Mouse (Mus musculus) midbrain, embryonic 13.5 days (tissue): ENCODE data around the gene Homer3. TPM values are rescaled to one million over a fixed set of nuclear protein-coding genes. Genes with fewer than 3 reads are reported as not detected.

Experiments used
- ATAC-seq: fragments of 200-750 bp; cut with Nextera tagmentation; 2 replicates; pipeline ENCODE4 v1.8.0; 2017; ENCODE audit warnings: mild to moderate bottlenecking, moderate TSS enrichment, moderate library complexity
- H3K27ac ChIP-seq: fragments of 300-500 bp; sonication (generic); 2 replicates; pipeline ENCODE4 v1.5.1; 2015; ENCODE audit warnings: inconsistent platforms, mild to moderate bottlenecking, moderate library complexity
- H3K27me3 ChIP-seq: fragments of 300-500 bp; sonication (generic); 2 replicates; pipeline ENCODE4 v1.6.1; 2015; ENCODE audit warnings: mild to moderate bottlenecking, inconsistent platforms
- H3K36me3 ChIP-seq: fragments of 300-500 bp; sonication (generic); 2 replicates; pipeline ENCODE4 v1.6.1; 2015; ENCODE audit warnings: mild to moderate bottlenecking, inconsistent platforms
- H3K4me1 ChIP-seq: fragments of 300-500 bp; sonication (generic); replicated peaks from 2 replicates; pipeline ENCODE4 v1.6.1; 2015; ENCODE audit warnings: inconsistent platforms
- H3K4me2 ChIP-seq: fragments of 300-500 bp; sonication (generic); replicated peaks from 2 replicates; pipeline ENCODE4 v1.6.1; 2015; ENCODE audit warnings: moderate library complexity, mild to moderate bottlenecking, inconsistent platforms
- H3K4me3 ChIP-seq: fragments of 300-500 bp; sonication (generic); replicated peaks from 2 replicates; pipeline ENCODE4 v1.5.1; 2015; ENCODE audit warnings: mild to moderate bottlenecking, inconsistent platforms
- H3K9ac ChIP-seq: fragments of 300-500 bp; sonication (generic); replicated peaks from 2 replicates; pipeline ENCODE4 v1.6.1; 2015; ENCODE audit warnings: mild to moderate bottlenecking, inconsistent platforms
- H3K9me3 ChIP-seq: fragments of 300-500 bp; sonication (generic); 2 replicates; pipeline ENCODE4 v1.6.1; 2016; ENCODE audit warnings: mild to moderate bottlenecking, inconsistent platforms
- WGBS: fragments of 180-500 bp; shearing (Covaris S2); methylation state at CpG from one replicate; pipeline ENCODE4 v1.1.7; 2015; 5-methylcytosine and 5-hydroxymethylcytosine counted together
- polyA plus RNA-seq: library from polyadenylated mRNA; unstranded; fragments of >200 nt; fragmentation: Nextera tagmentation; extraction: Ambion mirVana; gene quantifications from 2 replicates; pipeline ENCODE4 v1.2.1, GENCODE M21; 2015

Gene Homer3
- polyA plus RNA-seq = 57.7 and 61.5 TPM in 2 replicates

DNA sequence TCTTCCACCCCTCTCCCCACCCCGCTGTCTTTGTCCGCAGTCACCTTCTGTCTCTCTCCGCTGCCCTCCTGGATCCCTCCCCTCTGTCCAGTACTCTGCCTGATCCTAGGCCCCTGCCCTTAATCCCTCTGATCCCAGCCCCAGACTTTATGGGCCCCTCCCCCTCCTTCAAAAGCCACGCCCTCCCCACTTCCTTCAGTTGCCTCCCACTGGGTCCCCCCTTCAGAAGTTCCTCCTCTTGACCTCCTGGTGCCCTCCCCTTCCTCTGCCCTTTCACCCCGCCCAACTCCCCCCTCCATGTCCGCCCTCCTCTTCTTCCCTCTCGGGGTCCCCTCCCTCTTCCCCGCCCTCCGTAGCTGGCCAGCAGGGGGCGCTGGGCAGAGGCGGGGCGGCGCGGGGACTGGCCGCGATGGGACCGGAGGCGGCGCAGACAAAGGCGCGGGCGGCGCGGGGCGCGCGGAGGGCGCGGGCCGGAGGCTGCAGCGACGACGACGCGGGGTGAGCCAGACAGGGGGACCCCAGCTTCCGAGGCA is at the start of gene Homer3:
TSS of gene Homer3 (plus strand) at position 225 of the 533 bp plus-strand sequence.
- peak within 1 kb of the TSS; percentile 88 for H3K4me2 ChIP-seq
- peaks cover 22% of the 10 kb centered on the region for H3K4me1 ChIP-seq
- peak within 1 kb of the TSS; percentile 72 for H3K27ac ChIP-seq
- peak within 1 kb of the TSS; percentile 93 for H3K9ac ChIP-seq
- H3K27me3 ChIP-seq = no peaks in the 10 kb centered on the region
- H3K36me3 ChIP-seq = peaks cover 30% of the 10 kb centered on the region
- H3K9me3 ChIP-seq = no peaks in the 10 kb centered on the region
- ATAC-seq = peak; percentile 88
- H3K4me3 ChIP-seq = peak within 1 kb of the TSS; percentile 90
- WGBS = 1% methylated on average over 36 of the region's 36 CpGs

GRCm38 (mm10) chr8:70233606-70234005 is 49.0 kb upstream of the Homer3 start:
- peak overlapping the region; percentile 78 for H3K4me3 ChIP-seq
- peak; percentile 48 for ATAC-seq
- peak overlapping the region; percentile 91 for H3K4me2 ChIP-seq
- WGBS = 7% methylated on average over 13 of the region's 13 CpGs
- H3K9ac ChIP-seq = peak overlapping the region; percentile 89
- peaks cover 41% of the 10 kb centered on the region for H3K4me1 ChIP-seq
- peaks cover 49% of the 10 kb centered on the region for H3K36me3 ChIP-seq
- H3K9me3 ChIP-seq = no peaks in the 10 kb centered on the region
- peak overlapping the region; percentile 94 for H3K27ac ChIP-seq
- no peaks in the 10 kb centered on the region for H3K27me3 ChIP-seq

DNA sequence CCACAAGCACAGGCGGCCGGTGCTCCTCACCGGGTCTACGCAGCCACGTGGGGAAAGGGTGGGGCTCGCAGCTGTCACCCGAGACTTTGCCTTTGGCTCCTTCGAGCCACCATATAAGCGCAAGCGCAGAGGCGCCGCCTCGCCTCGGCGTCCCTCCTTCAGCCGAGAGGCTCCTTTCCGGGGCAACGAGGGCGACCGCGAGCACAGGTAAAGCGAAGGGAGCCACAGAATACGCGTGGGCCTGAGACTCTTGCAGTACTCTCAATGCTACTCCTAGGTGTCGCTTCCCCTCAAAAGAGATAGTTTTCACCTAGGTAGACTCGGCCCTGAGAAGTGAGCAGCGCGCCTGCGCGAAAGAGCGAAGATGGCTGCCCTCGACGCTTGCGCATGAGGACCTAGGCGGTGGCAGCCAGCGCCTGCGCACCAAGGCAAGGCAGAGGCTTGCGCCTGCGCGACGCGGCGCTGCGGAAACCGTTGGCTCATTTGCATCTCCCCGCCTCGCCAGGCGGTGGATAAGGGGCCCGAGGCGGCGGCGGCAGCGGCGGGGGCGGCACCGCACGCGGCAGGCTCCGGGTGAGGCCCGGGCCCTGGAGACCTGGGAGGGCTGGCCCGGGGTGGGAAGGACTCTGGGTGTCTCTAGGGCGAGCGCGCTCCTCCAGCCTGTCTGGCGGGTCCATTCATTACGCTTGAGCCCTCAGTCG is 48.4 kb upstream of the Homer3 start, which contains the start of the genes Sugp2 and Armc6:
TSS of gene Sugp2 (plus strand) at position 147 of the 701 bp plus-strand sequence.
TSS of gene Armc6 (minus strand) at position 387 of the 701 bp plus-strand sequence.
- H3K4me2 ChIP-seq = peak within 1 kb of the TSS; percentile 91
- H3K4me1 ChIP-seq = peaks cover 41% of the 10 kb centered on the region
- H3K9ac ChIP-seq = peak within 1 kb of the TSS; percentile 89
- peak within 1 kb of the TSS; percentile 94 for H3K27ac ChIP-seq
- ATAC-seq = peak; percentile 96
- WGBS = under 1% methylated on average over 66 of the region's 67 CpGs
- peaks cover 49% of the 10 kb centered on the region for H3K36me3 ChIP-seq
- H3K27me3 ChIP-seq = no peaks in the 10 kb centered on the region
- no peaks in the 10 kb centered on the region for H3K9me3 ChIP-seq
- H3K4me3 ChIP-seq = peak within 1 kb of the TSS; percentile 78

DNA sequence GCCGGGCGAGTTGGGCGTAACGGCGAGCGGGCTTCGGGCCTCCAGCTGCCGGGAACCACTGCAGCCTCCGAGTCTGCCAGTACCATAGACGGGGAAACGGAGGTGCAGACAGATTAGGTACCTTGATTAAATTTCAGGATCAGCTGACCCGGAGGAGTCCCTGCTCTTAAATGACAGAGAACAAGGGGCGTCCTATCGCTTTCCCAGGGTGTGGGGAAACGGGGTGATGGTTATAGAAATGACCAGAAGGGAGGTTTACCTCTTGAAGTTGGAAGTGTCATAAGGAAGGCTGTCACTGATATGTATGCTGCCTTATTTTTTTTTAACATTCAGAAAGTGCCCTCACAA is 47.9 kb upstream of the Homer3 start:
- ATAC-seq = no peak
- H3K27me3 ChIP-seq = no peaks in the 10 kb centered on the region
- H3K4me2 ChIP-seq = peak overlapping the region; percentile 91
- no peaks in the 10 kb centered on the region for H3K9me3 ChIP-seq
- peak overlapping the region; percentile 94 for H3K27ac ChIP-seq
- H3K4me1 ChIP-seq = peaks cover 41% of the 10 kb centered on the region
- peak overlapping the region; percentile 89 for H3K9ac ChIP-seq
- 0% methylated on average over 15 of the region's 15 CpGs for WGBS
- H3K4me3 ChIP-seq = peak overlapping the region; percentile 78
- peaks cover 48% of the 10 kb centered on the region for H3K36me3 ChIP-seq

DNA sequence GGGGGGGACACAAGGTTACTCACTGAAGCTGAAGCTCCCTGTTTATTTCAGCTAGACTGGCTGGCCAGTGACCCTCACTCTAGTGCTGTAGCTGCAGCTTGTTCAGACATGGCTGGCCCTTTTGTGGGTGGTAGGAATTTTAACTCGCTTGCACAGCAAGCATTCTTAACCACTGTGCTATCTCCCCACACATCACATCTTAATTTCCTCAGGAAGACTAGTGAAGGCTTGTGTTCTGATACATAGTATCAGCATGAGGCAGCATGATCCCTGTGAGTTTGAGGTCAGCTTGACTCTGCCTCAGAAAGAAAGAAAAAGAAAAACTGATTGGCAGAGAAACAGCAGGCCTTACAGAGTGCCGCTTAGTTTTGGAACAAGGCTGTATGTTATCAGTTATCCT is 44.8 kb upstream of the Homer3 start:
- WGBS = 92% methylated on average over 2 of the region's 2 CpGs
- H3K9ac ChIP-seq = 0 out of 2 replicates have a peak overlapping the region, but pooled peaks have one; percentile 23
- H3K9me3 ChIP-seq = no peaks in the 10 kb centered on the region
- no peaks in the 10 kb centered on the region for H3K27me3 ChIP-seq
- H3K4me1 ChIP-seq = peaks cover 34% of the 10 kb centered on the region
- no peak for ATAC-seq
- H3K27ac ChIP-seq = no peak overlapping the region
- H3K36me3 ChIP-seq = peaks cover 64% of the 10 kb centered on the region
- H3K4me3 ChIP-seq = no peak overlapping the region
- no peak overlapping the region for H3K4me2 ChIP-seq

- Histone ChIP-seq H3K4me2 (no peak overlapping the region), H3K27me3 (no peaks in the 10 kb centered on the region), H3K4me3 (no peak overlapping the region), H3K36me3 (peaks cover 78% of the 10 kb centered on the region), H3K27ac (no peak overlapping the region), H3K9me3 (no peaks in the 10 kb centered on the region), H3K4me1 (peaks cover 32% of the 10 kb centered on the region), H3K9ac (no peak overlapping the region)
- no peak for ATAC-seq
- whole genome bisulfite sequencing = 92% methylated on average over 5 of the region's 5 CpGs
Measured at GRCm38 (mm10) chr8:70240642-70241041, 42.0 kb upstream of the Homer3 start.

- Histone ChIP-seq H3K4me3 (no peak overlapping the region), H3K9ac (no peak overlapping the region), H3K36me3 (peaks cover 85% of the 10 kb centered on the region), H3K4me1 (peaks cover 39% of the 10 kb centered on the region), H3K9me3 (no peaks in the 10 kb centered on the region), H3K27me3 (no peaks in the 10 kb centered on the region), H3K4me2 (no peak overlapping the region), H3K27ac (no peak overlapping the region)
- WGBS = 95% methylated on average over 6 of the region's 6 CpGs
- no peak for ATAC-seq
Measured at GRCm38 (mm10) chr8:70246622-70247021, 36.0 kb upstream of the Homer3 start.

- Histone ChIP-seq H3K27me3 (no peaks in the 10 kb centered on the region), H3K9ac (no peak overlapping the region), H3K4me1 (peaks cover 39% of the 10 kb centered on the region), H3K4me3 (no peak overlapping the region), H3K36me3 (peaks cover 85% of the 10 kb centered on the region), H3K27ac (no peak overlapping the region), H3K9me3 (no peaks in the 10 kb centered on the region), H3K4me2 (no peak overlapping the region)
- WGBS = 68% methylated on average over 3 of the region's 3 CpGs
- ATAC-seq = peak; percentile 34; the same call in 1 of the 2 replicates
Measured at GRCm38 (mm10) chr8:70247841-70248240, 34.8 kb upstream of the Homer3 start.

DNA sequence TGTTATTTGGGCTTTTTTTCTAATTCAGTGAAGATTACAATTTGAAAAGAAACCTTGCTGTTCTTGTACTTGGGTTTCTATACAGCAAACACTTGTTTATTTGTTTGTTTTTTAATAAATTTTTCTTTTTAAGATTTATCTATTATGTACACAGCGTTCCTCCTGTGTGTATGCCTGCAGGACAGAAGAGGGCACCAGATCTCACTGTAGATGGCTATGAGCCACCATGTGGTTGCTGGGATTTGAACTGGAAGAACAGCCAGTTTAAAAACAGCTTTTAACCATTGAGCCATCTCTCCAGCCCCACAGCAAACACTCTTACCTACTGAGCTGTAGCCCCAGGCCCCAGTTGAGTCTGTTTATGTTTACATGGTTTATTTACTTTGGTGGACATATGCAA is 28.0 kb upstream of the Homer3 start:
- no peak overlapping the region for H3K4me2 ChIP-seq
- no peaks in the 10 kb centered on the region for H3K9me3 ChIP-seq
- peaks cover 100% of the 10 kb centered on the region for H3K36me3 ChIP-seq
- no peaks in the 10 kb centered on the region for H3K4me1 ChIP-seq
- ATAC-seq = no peak
- no peak overlapping the region for H3K4me3 ChIP-seq
- 94% methylated on average over 1 of the region's 1 CpGs for WGBS
- no peaks in the 10 kb centered on the region for H3K27me3 ChIP-seq
- H3K27ac ChIP-seq = no peak overlapping the region
- H3K9ac ChIP-seq = no peak overlapping the region

DNA sequence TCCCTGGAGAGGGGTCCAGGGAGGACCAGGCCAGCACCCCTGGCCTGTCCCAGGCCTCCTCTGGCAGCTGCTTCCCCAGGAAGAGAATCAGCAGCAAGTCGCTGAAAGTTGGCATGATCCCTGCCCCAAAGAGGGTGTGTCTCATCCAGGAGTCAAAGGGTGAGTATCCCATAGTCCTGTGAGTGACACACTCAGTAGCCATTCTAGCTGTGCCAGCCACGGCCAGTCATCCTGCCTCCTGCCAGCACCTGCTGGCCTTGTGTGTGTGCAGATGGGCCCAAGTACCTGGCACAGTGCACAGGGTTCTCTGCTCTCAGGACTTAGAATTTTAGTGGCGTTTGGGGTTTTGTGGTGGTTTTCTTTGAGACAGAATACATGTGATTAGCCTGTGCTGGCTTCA is 25.2 kb upstream of the Homer3 start:
- no peak overlapping the region for H3K4me3 ChIP-seq
- no peak for ATAC-seq
- no peak overlapping the region for H3K27ac ChIP-seq
- peaks cover 100% of the 10 kb centered on the region for H3K36me3 ChIP-seq
- no peak overlapping the region for H3K4me2 ChIP-seq
- H3K27me3 ChIP-seq = no peaks in the 10 kb centered on the region
- no peaks in the 10 kb centered on the region for H3K4me1 ChIP-seq
- WGBS = 93% methylated on average over 3 of the region's 3 CpGs
- no peak overlapping the region for H3K9ac ChIP-seq
- H3K9me3 ChIP-seq = no peaks in the 10 kb centered on the region

GRCm38 (mm10) chr8:70258600-70258999 is 24.0 kb upstream of the Homer3 start:
- Histone ChIP-seq H3K36me3 (peaks cover 100% of the 10 kb centered on the region), H3K4me2 (no peak overlapping the region), H3K27ac (no peak overlapping the region), H3K9ac (no peak overlapping the region), H3K9me3 (no peaks in the 10 kb centered on the region), H3K4me1 (no peaks in the 10 kb centered on the region), H3K4me3 (no peak overlapping the region), H3K27me3 (no peaks in the 10 kb centered on the region)
- ATAC-seq = no peak
- WGBS = 89% methylated on average over 5 of the region's 5 CpGs

DNA sequence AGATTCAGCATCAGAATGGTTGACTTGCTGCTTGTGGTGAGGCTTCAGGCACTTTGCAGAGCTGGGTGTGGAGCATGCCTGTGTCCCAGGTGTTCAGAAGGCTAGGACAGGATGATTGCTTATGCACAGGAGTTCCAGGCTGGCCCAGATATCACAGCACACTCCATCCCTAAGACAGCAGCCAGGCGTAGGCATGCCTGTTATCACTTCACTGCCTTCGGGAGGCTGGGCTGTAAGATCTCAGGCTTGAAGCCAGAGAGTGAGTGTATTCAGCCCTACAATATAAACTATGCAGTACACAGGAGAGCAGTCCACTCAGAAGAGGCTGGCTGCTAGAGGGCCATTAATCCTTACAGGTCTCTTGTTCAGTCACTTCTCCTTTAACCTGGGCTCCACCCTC is 23.6 kb upstream of the Homer3 start:
- Histone ChIP-seq H3K27me3 (no peaks in the 10 kb centered on the region), H3K9me3 (no peaks in the 10 kb centered on the region), H3K4me3 (no peak overlapping the region), H3K27ac (no peak overlapping the region), H3K36me3 (peaks cover 100% of the 10 kb centered on the region), H3K4me1 (no peaks in the 10 kb centered on the region), H3K4me2 (no peak overlapping the region), H3K9ac (no peak overlapping the region)
- no peak for ATAC-seq
- WGBS = 89% methylated on average over 2 of the region's 2 CpGs
